Mouse (Mus musculus) left cerebral cortex, adult 2 months (tissue): ENCODE measurements around the gene Hacd4. TPM values are rescaled to one million over a fixed set of nuclear protein-coding genes. Genes with fewer than 3 reads are reported as not detected.

Source experiments
- DNase-seq, 2 experiments: peaks; one replicate each; pipeline ENCODE4 v3.0.0; 2021 to 2022; ENCODE audit warnings: low spot score in 2 of 2, mixed read lengths in 1 of 2; ENCODE audit errors: extremely low spot score in 1 of 2
- H3K27ac ChIP-seq: fragments of 200-600 bp; 2 replicates; pipeline ENCODE4 v1.8.1; 2022
- H3K4me3 ChIP-seq: fragments of 200-600 bp; 2 replicates; pipeline ENCODE4 v1.8.1; 2022
- CTCF ChIP-seq: fragments of 200-600 bp; IDR thresholded peaks from 2 replicates; pipeline ENCODE4 v1.8.1; 2022; ENCODE audit warnings: antibody characterized with exemption, mild to moderate bottlenecking, moderate library complexity
- intact Hi-C: fragments of 180-260 bp; cut with DNase I; formaldehyde crosslinking; loops from one replicate; pipeline ENCODE4 v1.15.1; 2025
- long read RNA-seq, 2 experiments: library from polyadenylated mRNA; stranded (forward); transcript quantifications; one replicate each; pipeline ENCODE4 v2.0.0; 2021; ENCODE audit warnings: borderline mapping rate in 2 of 2
- total RNA-seq, 2 experiments: library from RNA; stranded (reverse); gene quantifications; 2 replicates each; pipeline ENCODE4 v1.2.3; 2021

Gene Hacd4
- 1 to 10 TPM; 1.2 to 1.7 TPM for total RNA-seq
- long read RNA-seq, experiment 1, full-length matches to known transcripts, result 1 of 2 reads
- long read RNA-seq, experiment 1, partial matches to known transcripts, result 1 of 2 reads
- long read RNA-seq, experiment 1, other reads (novel, unspliced or antisense), result 0 of 2 reads
- long read RNA-seq, experiment 2, partial matches to known transcripts, result 0 of 1 reads
- long read RNA-seq, experiment 2, other reads (novel, unspliced or antisense), result 1 of 1 reads

GRCm38 (mm10) chr4:88438326-88438989, at the start of gene Hacd4:
Hacd4 (minus strand) TSS chr4:88438928.
- DNase-seq, result peak in 1 of 2 experiments; percentile 23
- intact Hi-C loops, result no loop called here
- H3K4me3 ChIP-seq, result peak within 1 kb of the TSS; percentile 37
- H3K27ac ChIP-seq, result no peak within 1 kb of the TSS
- no peak for TF ChIP-seq CTCF

- TF ChIP-seq CTCF, result no peak
- no peak for DNase-seq
- H3K27ac ChIP-seq, result no peak overlapping the region
- no peak overlapping the region for H3K4me3 ChIP-seq
- intact Hi-C loops, result no loop called here
Observed at GRCm38 (mm10) chr4:88488107-88488506, 49.4 kb upstream of the Hacd4 start.

DNA sequence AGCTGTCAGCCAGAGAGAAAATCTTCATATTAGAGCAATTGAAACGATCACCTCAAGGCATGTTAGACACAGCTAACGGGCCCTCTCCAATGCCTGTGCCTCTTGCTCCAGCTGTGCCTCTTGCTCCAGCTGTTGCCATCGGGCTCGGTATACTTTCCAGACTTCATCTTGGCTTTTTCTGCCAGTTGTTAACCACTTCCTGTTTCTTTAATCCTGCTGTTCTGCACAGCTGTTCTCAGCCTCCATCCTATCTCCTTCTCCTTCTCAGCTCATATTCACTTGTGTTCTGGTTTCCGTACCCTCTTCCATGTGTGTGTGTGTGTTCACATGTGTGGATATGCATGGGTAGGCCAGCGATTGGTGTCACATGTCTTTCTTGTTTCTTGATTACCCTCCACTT, 41.4 kb upstream of the Hacd4 start:
- Histone ChIP-seq H3K27ac (no peak overlapping the region), H3K4me3 (no peak overlapping the region)
- intact Hi-C loops, result no loop called here
- DNase-seq, result no peak
- no peak for TF ChIP-seq CTCF

GRCm38 (mm10) chr4:88478809-88479186, 40.1 kb upstream of the Hacd4 start:
- no peak overlapping the region for H3K4me3 ChIP-seq
- no peak overlapping the region for H3K27ac ChIP-seq
- intact Hi-C loops, result no loop called here
- TF ChIP-seq CTCF, result no peak
- no peak for DNase-seq

DNA sequence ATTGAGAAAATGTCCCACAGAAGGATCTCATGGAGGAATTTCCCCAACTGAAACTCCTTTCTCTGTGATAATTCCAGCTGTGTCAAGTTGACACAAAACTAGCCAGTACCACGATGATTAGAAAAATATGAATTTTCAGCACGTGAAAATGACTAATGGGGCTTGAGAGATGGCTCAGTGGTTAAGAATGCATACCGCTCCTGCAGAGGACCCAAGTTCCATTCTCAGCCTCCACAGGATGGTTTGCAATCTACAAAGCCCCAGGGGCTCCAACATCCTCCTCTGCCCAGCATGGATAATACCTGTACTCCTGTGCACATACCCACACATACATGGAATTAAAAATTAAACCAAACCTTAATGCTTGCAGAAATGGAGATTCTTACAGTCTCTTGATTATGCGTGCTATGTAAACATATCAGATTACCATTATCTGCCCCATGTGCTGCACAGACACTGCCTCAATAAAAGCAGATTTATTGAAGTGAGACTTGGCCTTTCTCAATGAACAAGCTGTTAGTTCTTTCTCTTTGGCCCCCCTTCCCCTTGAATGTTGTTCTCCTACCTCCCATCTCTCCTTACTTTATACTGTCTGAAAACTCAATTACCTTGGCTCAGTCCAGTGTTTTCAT, 39.6 kb upstream of the Hacd4 start:
- no peak overlapping the region for H3K4me3 ChIP-seq
- DNase-seq, result no peak
- intact Hi-C loops, result no loop called here

DNA sequence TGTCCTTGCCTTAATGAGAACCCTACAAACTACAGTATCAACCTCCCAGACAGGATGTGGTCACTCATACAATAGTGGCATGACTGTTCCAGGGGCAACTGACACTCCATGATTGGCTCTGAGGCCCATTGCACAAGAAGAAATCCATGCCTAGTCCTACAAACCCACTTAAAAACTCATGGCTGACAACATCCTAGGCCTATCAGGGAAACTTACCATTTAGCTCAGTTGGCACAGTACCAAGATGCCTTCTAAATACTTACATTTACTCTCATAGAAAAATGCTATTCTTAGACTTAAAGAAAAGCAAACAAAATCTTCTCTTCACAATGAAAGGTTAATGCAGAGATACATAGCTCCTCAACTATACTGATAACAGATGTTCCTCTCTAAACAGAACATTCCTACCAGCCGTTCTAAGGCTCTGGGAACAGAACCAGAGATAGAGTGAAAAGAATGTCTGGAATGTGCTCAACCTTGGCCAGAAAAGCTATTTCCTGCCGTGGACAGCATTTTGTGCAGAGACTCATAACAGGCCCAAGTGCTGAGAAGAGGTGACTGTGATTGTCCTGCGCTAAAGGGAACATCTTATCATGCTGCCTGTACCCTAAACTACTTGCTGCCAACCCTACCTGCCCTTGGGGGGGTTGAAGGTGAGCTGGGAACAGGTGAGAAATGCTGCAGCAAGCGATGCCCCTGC, 37.9 kb upstream of the Hacd4 start:
- Histone ChIP-seq H3K4me3 (no peak overlapping the region), H3K27ac (no peak overlapping the region)
- intact Hi-C loops, result no loop called here
- no peak for DNase-seq
- no peak for TF ChIP-seq CTCF

More for the DNA sequence above, 39.6 kb upstream of the Hacd4 start:
- TF ChIP-seq CTCF, result no peak
- no peak overlapping the region for H3K27ac ChIP-seq

GRCm38 (mm10) chr4:88476084-88476483, 37.4 kb upstream of the Hacd4 start:
- no peak for DNase-seq
- no peak for TF ChIP-seq CTCF

GRCm38 (mm10) chr4:88471528-88471927, 32.8 kb upstream of the Hacd4 start:
- no peak for DNase-seq
- intact Hi-C loops, result no loop called here
- Histone ChIP-seq H3K4me3 (no peak overlapping the region), H3K27ac (no peak overlapping the region)
- TF ChIP-seq CTCF, result no peak

More at GRCm38 (mm10) chr4:88476084-88476483, 37.4 kb upstream of the Hacd4 start:
- Histone ChIP-seq H3K4me3 (no peak overlapping the region), H3K27ac (no peak overlapping the region)
- intact Hi-C loops, result no loop called here

GRCm38 (mm10) chr4:88464574-88464973, 25.8 kb upstream of the Hacd4 start:
- intact Hi-C loops, result no loop called here
- no peak for DNase-seq
- TF ChIP-seq CTCF, result no peak

DNA sequence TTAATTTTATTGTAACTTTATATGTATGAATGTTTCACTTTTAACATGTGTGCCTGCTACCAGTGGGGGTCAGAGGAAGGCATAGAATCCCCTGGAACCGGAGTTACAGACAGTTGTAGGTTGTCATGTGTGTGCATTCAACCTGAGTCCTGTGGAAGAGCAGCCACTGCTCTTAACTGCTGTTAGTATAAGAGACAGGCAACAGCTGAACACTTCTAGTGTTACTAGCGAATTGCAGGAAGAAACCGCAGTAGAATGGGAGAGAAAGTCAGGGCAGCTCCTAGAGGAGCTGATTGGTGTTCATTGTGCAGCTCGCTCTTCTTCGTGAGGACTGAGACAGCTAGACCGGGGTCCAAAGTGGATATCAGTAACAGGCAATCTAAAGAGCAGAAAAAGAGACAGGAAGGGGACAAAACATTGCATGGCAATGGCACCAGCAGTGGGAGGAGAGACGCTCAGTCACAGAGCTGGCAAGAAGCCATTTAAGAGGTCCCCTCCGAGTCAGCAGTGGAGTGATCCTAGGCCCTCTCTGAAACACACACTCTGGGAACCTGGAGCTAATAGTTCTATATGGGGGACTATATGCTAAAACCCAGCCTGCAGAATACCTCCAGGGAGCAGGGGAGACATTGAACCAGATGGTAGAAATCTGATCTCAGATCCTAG, 24.4 kb upstream of the Hacd4 start:
- TF ChIP-seq CTCF, result no peak
- DNase-seq, result no peak
- intact Hi-C loops, result no loop called here
- no peak overlapping the region for H3K27ac ChIP-seq
- no peak overlapping the region for H3K4me3 ChIP-seq

More at GRCm38 (mm10) chr4:88464574-88464973, 25.8 kb upstream of the Hacd4 start:
- H3K4me3 ChIP-seq, result no peak overlapping the region
- no peak overlapping the region for H3K27ac ChIP-seq

DNA sequence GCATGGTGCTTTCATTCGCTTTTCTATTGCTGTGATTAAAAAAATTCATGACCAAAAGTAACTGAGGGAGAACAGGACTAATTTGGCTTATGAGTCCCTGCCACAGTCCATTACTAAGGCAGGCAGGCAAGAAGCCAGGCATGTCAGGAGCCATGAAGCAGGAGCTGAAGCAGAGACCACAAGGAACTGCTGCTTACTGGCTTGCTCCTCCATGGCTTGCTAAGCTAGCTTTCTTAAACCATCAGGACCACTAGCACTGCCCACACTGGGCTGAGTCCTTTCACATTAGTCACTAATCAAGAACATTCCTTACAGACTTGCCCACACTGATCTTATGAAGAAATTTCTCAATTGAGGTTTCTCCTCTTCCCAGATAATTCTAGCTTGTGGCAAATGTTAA, 23.8 kb upstream of the Hacd4 start:
- intact Hi-C loops, result no loop called here
- no peak overlapping the region for H3K27ac ChIP-seq
- DNase-seq, result no peak
- H3K4me3 ChIP-seq, result no peak overlapping the region
- TF ChIP-seq CTCF, result no peak
